Mouse (Mus musculus): ENCODE results near the gene Mog. TPM values are rescaled to one million over a fixed set of nuclear protein-coding genes. Genes with fewer than 3 reads are reported as not detected.
"Not testable (repeated sequence)": the region's sequence is repeated elsewhere in the genome, so short reads cannot be mapped to it uniquely, and the experiment has no call there.

Gene Mog
- total and polyA plus RNA-seq, 3 experiments: not detected

DNA sequence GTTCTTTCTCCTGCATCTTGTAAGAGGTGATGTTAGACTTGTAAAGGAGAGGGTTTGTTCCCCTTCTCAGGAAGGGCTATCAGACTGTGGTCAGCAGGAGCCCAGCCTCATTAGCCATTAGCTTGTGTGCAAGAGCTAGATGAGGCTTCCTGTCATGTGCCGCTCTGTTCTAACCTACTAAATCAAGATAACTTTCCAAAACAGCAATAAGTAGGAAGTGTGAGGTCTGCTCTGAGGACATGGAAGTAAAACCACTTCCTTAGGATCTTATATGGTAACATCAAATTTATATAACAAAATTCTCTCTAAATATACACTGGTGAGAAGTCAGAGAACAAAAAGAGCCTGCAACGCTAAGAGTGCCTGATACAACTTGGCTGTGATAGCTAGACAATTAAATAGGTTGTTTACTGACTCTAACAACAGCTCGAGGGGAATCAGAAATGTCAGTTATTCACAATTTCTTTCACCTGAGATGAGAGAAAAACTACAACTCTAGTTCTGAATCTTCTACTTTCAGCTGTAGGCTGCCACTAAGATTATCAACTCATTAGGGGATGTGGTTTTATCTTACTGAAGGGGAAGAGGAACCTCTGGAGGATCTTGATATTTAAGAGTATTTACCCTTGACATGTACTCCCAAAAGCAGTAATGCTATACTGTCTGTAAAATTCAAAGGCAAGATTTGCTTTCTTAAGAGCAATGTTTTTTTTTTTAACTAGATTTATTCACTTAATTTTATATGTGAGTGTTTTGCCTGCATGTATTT lies 30.7 kb downstream of the Mog start:
- Histone ChIP-seq H3K4me3 (replicated peaks in 1 of 3; ENCODE audit: low read depth in 2 of 3, low read length in 2 of 3, poor library complexity in 1 of 3) (peak overlapping the region in 1 of 3 experiments; percentile 8), H3K4me1 (ENCODE audit: control insufficient read depth in 1 of 2, insufficient read depth in 2 of 2) (peaks cover 3 to 43% of the 10 kb centered on the region in 2 experiments; a peak in 2 of 4 replicates), H3K27me3 (replicated peaks) (no peaks in the 10 kb centered on the region), H3K9ac (ENCODE audit: insufficient read depth, low read depth) (peak overlapping the region; percentile 23; the same call in 1 of the 2 replicates), H3K79me2 (replicated peaks; ENCODE audit: control insufficient read depth, extremely low read depth, insufficient read depth, poor library complexity, severe bottlenecking) (no peaks in the 10 kb centered on the region), H3K36me3 (replicated peaks in 1 of 2; ENCODE audit: control insufficient read depth in 1 of 2, insufficient read depth in 1 of 2, low read length in 1 of 2) (peaks cover 0 to 4% of the 10 kb centered on the region in 2 experiments), H3K9me3 (replicated peaks; ENCODE audit: low read length) (no peaks in the 10 kb centered on the region), H3K27ac (ENCODE audit: insufficient read depth, low read depth) (no peak overlapping the region), H3K4me2 (ENCODE audit: insufficient read depth, low read depth, poor library complexity, severe bottlenecking) (peak overlapping the region; percentile 32; the same call in 1 of the 2 replicates)
- dilution Hi-C loops (cut with MboI; ENCODE audit: extremely low pct_ligation_motif_present, extremely low pct_unique_long_range_greater_than_20kb, low sequenced_read_pairs) (no loop called here), in situ Hi-C loops (cut with MboI; ENCODE audit: low pct_ligation_motif_present, low pct_unique_long_range_greater_than_20kb, low sequenced_read_pairs) (loop anchor here (10.0 kb wide), 1 partner anchor 78 kb away; no protein-coding TSS in a partner anchor)
- no peak for DNase-seq (ENCODE audit: extremely low read depth)
- TF ChIP-seq MEF2A (IDR thresholded peaks at IDR 0.05; ENCODE audit: borderline replicate concordance, low read depth, low read length): peak; percentile 30; the same call in 1 of the 2 replicates
- TF ChIP-seq ELF1 (IDR thresholded peaks at IDR 0.05; ENCODE audit: low read depth, low read length): 0 out of 2 replicates have a peak, but pooled peaks have one; percentile 14
- no peak for TF ChIP-seq IRF4 (IDR thresholded peaks at IDR 0.05; ENCODE audit: low read depth, low read length)
- TF ChIP-seq HCFC1 (IDR thresholded peaks at IDR 0.05; ENCODE audit: low read depth, low read length): no peak
- 0 out of 2 replicates have a peak, but pooled peaks have one; percentile 22 for TF ChIP-seq EP300 (IDR thresholded peaks at IDR 0.05; ENCODE audit: low read length)
- peak; percentile 80 for TF ChIP-seq BHLHE40 (IDR thresholded peaks at IDR 0.05; ENCODE audit: low read depth, low read length)
- no peak for TF ChIP-seq MXI1 (IDR thresholded peaks at IDR 0.05; ENCODE audit: low read depth, low read length)

DNA sequence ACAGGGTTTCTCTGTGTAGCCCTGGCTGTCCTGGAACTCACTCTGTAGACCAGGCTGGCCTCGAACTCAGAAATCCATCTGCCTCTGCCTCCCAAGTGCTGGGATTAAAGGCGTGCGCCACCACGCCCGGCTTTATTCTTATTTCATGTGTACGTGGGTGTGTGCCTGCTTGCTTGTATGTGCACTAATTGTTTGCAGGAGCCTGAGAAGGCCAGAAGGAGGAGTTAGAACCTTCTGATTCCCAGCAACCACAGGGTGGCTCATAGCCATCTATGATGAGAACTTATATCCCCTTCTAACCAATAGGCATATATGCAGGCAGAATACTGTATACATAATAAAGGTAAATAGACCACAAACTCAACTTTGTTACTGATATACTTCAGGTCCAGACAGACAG lies 32.6 kb downstream of the Mog start:
- TF ChIP-seq CTCF (conservative IDR thresholded peaks at IDR 0.05 in 1 of 2, IDR thresholded peaks at IDR 0.05 in 1 of 2; ENCODE audit: low read depth in 2 of 2, low read length in 2 of 2) (peak in 1 of 2 experiments; percentile 13; a peak in 1 of 4 replicates), ZNF384 (IDR thresholded peaks at IDR 0.05; ENCODE audit: low read depth, low read length) (0 out of 2 replicates have a peak, but pooled peaks have one; percentile 3)
- H3K4me1 ChIP-seq (ENCODE audit: control insufficient read depth in 1 of 2, insufficient read depth in 2 of 2): peaks cover 3 to 38% of the 10 kb centered on the region in 2 experiments; a peak in 2 of 4 replicates
- H3K27ac ChIP-seq (ENCODE audit: insufficient read depth, low read depth); dilution Hi-C loops (cut with MboI; ENCODE audit: extremely low pct_ligation_motif_present, extremely low pct_unique_long_range_greater_than_20kb, low sequenced_read_pairs); H3K36me3 ChIP-seq (replicated peaks in 1 of 2; ENCODE audit: control insufficient read depth in 1 of 2, insufficient read depth in 1 of 2, low read length in 1 of 2); H3K4me2 ChIP-seq (ENCODE audit: insufficient read depth, low read depth, poor library complexity, severe bottlenecking); H3K4me3 ChIP-seq (replicated peaks in 1 of 3; ENCODE audit: low read depth in 2 of 3, low read length in 2 of 3, poor library complexity in 1 of 3); H3K79me2 ChIP-seq (replicated peaks; ENCODE audit: control insufficient read depth, extremely low read depth, insufficient read depth, poor library complexity, severe bottlenecking); DNase-seq (ENCODE audit: extremely low read depth); H3K9ac ChIP-seq (ENCODE audit: insufficient read depth, low read depth); H3K27me3 ChIP-seq (replicated peaks); H3K9me3 ChIP-seq (replicated peaks; ENCODE audit: low read length): not testable (repeated sequence)
- in situ Hi-C loops (cut with MboI; ENCODE audit: low pct_ligation_motif_present, low pct_unique_long_range_greater_than_20kb, low sequenced_read_pairs): loop anchor here (10.0 kb wide), 1 partner anchor 76 kb away; no protein-coding TSS in a partner anchor

DNA sequence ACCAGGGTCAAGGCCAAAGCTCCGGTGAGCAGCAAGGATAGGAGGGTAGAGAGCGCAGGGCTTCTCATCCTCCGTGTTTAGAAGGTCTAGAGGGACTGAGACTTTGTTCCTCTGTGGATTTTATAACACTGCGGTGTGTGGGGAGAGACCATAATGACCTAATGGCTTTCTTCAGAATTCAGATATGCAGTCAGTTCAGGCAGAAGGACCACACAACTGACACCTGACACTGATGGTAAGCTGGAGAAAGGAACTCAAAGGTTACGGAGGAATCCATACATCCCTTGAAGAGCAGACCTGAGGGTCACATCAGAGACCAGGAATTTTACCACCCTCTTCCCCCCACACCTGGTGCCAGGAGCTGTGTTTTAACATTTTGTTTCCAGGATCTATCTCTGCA lies 33.8 kb downstream of the Mog start, which contains the start of gene H2-M5:
H2-M5 (minus strand) TSS at position 101 of the 400 bp plus-strand sequence.
- no peaks in the 10 kb centered on the region for H3K27me3 ChIP-seq (replicated peaks)
- in situ Hi-C loops (cut with MboI; ENCODE audit: low pct_ligation_motif_present, low pct_unique_long_range_greater_than_20kb, low sequenced_read_pairs) (no loop called here), dilution Hi-C loops (cut with MboI; ENCODE audit: extremely low pct_ligation_motif_present, extremely low pct_unique_long_range_greater_than_20kb, low sequenced_read_pairs) (no loop called here)
- no peak within 1 kb of the TSS for H3K4me3 ChIP-seq (replicated peaks in 1 of 3; ENCODE audit: low read depth in 2 of 3, low read length in 2 of 3, poor library complexity in 1 of 3)
- H3K36me3 ChIP-seq (replicated peaks in 1 of 2; ENCODE audit: control insufficient read depth in 1 of 2, insufficient read depth in 1 of 2, low read length in 1 of 2): peaks cover 0 to 4% of the 10 kb centered on the region in 2 experiments
- peaks cover 3 to 26% of the 10 kb centered on the region in 2 experiments; a peak in 2 of 4 replicates for H3K4me1 ChIP-seq (ENCODE audit: control insufficient read depth in 1 of 2, insufficient read depth in 2 of 2)
- H3K27ac ChIP-seq (ENCODE audit: insufficient read depth, low read depth): no peak within 1 kb of the TSS
- no peak within 1 kb of the TSS for H3K9ac ChIP-seq (ENCODE audit: insufficient read depth, low read depth)
- no peak within 1 kb of the TSS; the same call in 1 of the 2 replicates for H3K4me2 ChIP-seq (ENCODE audit: insufficient read depth, low read depth, poor library complexity, severe bottlenecking)
- H3K9me3 ChIP-seq (replicated peaks; ENCODE audit: low read length): no peaks in the 10 kb centered on the region
- DNase-seq (ENCODE audit: extremely low read depth): no peak
- TF ChIP-seq IRF4 (IDR thresholded peaks at IDR 0.05; ENCODE audit: low read depth, low read length): no peak
- no peak for TF ChIP-seq SIN3A (IDR thresholded peaks at IDR 0.05; ENCODE audit: low read length)
- no peak for TF ChIP-seq SMC3 (IDR thresholded peaks at IDR 0.05; ENCODE audit: low read depth, low read length)
- TF ChIP-seq MAFK (IDR thresholded peaks at IDR 0.05; ENCODE audit: insufficient replicate concordance, low read length): no peak
- TF ChIP-seq CTCF (conservative IDR thresholded peaks at IDR 0.05 in 1 of 2, IDR thresholded peaks at IDR 0.05 in 1 of 2; ENCODE audit: low read depth in 2 of 2, low read length in 2 of 2): no peak
- no peaks in the 10 kb centered on the region for H3K79me2 ChIP-seq (replicated peaks; ENCODE audit: control insufficient read depth, extremely low read depth, insufficient read depth, poor library complexity, severe bottlenecking)
